Mouse (Mus musculus): ENCODE data around the gene Itgb7. TPM values are rescaled to one million over a fixed set of nuclear protein-coding genes. Genes with fewer than 3 reads are reported as not detected.

Gene Itgb7
- 0.94 and 1.2 TPM in 2 replicates for polyA plus RNA-seq (2014; fragmentation: Nextera tagmentation; extraction: Ambion mirVana)

DNA sequence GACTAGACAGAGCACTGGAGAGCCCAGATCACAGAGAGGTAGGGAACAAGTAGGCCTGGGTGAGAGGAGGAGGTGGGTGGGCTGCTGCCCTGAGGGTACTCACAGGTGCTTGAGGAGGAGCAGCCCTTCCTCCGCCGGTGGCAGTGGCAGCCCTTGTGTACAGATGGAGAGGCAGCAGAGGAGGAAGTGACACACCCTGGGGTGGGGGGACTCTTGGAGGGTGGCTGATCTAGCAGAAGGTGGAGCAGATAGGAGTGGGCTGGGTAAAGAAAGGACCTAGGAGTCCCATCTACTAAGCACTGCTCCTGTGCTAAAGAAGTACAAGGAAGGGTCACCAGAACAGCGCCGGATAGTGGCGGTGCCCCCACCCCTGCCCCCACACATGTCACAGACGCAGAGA, at the start of gene Itgb7:
Gene Itgb7 (minus strand): TSS at position 197 of the 400 bp plus-strand sequence.
- no peak within 1 kb of the TSS for H3K4me2 ChIP-seq
- 21% methylated on average over 6 of the region's 6 CpGs for WGBS (ENCODE audit: insufficient replicate concordance)
- ATAC-seq (replicated peaks; ENCODE audit: insufficient number of reproducible peaks, low FRiP score, low TSS enrichment): peak; percentile 25; the same call in 1 of the 2 replicates
- H3K27me3 ChIP-seq (ENCODE audit: control insufficient read depth, insufficient read depth, low read length): 0 out of 2 replicates have a peak, but pooled peaks cover 2% of the 10 kb centered on the region
- H3K27ac ChIP-seq (ENCODE audit: low read depth, low read length): 0 out of 2 replicates have a peak within 1 kb of the TSS, but pooled peaks have one; percentile 15
- H3K9ac ChIP-seq (ENCODE audit: low read depth, low read length): 0 out of 2 replicates have a peak within 1 kb of the TSS, but pooled peaks have one; percentile 49
- H3K9me3 ChIP-seq (replicated peaks; ENCODE audit: control insufficient read depth, low read length): no peaks in the 10 kb centered on the region
- no peaks in the 10 kb centered on the region for H3K36me3 ChIP-seq (ENCODE audit: control insufficient read depth, insufficient read depth, low read length)
- peaks cover 11% of the 10 kb centered on the region for H3K4me1 ChIP-seq (ENCODE audit: control insufficient read depth, insufficient read depth, low read length)
- no peak within 1 kb of the TSS for H3K4me3 ChIP-seq (ENCODE audit: low read depth, low read length)

DNA sequence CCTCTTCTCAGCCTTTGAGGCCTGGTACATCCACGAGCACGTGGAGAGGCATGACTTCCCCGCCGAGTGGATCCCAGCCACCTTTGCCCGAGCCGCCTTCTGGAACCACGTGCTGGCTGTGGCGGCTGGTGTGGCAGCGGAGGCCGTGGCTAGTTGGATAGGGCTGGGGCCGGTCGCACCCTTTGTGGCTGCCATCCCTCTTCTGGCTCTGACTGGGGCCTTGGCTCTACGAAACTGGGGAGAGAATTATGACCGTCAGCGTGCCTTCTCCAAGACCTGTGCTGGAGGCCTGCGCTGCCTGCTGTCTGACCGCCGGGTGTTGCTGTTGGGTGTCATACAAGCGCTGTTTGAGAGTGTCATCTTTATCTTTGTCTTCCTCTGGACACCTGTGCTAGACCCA, 48.9 kb upstream of the Itgb7 start:
- Histone ChIP-seq H3K4me2 (peak overlapping the region; percentile 97), H3K27me3 (ENCODE audit: control insufficient read depth, insufficient read depth, low read length) (no peaks in the 10 kb centered on the region), H3K4me3 (ENCODE audit: low read depth, low read length) (peak overlapping the region; percentile 91), H3K36me3 (ENCODE audit: control insufficient read depth, insufficient read depth, low read length) (peaks cover 3% of the 10 kb centered on the region; the same call in 1 of the 2 replicates), H3K9me3 (replicated peaks; ENCODE audit: control insufficient read depth, low read length) (no peaks in the 10 kb centered on the region), H3K9ac (ENCODE audit: low read depth, low read length) (peak overlapping the region; percentile 78; the same call in 1 of the 2 replicates), H3K27ac (ENCODE audit: low read depth, low read length) (no peak overlapping the region), H3K4me1 (ENCODE audit: control insufficient read depth, insufficient read depth, low read length) (peaks cover 13% of the 10 kb centered on the region)
- ATAC-seq (replicated peaks; ENCODE audit: insufficient number of reproducible peaks, low FRiP score, low TSS enrichment): no peak
- WGBS (ENCODE audit: insufficient replicate concordance): 92% methylated on average over 19 of the region's 19 CpGs

DNA sequence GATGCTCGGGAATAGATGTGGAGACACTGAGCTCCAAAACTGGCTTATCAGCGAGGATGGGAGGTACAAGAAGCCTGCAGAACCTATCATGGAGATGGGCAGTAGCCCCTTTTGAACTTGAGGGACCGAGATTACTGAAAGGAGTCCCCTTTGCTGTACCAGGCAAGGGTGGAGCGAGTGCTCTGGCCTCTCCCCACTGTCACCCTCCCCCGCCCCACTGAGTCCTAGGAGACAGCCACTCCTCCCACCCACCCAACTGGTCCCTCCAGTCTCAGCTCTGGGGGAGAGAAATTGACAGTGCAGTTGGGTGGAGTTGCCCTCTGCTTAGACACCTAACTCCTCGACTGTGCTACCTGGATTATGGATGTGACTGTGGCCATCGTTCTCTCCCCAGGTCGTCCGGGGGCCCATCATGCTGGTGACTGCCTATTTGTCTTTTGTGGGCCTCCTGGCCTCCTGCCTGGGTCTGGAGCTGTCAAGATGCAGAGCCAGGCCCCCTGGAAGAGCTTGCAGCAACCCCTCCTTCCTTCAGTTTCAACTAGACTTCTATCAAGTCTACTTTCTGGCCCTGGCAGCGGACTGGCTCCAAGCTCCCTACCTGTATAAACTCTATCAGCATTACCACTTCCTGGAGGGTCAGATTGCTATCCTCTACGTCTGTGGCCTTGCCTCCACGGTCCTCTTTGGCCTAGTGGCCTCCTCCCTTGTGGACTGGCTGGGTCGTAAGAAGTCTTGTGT, 48.2 kb upstream of the Itgb7 start:
- peak overlapping the region; percentile 78 for H3K9ac ChIP-seq (ENCODE audit: low read depth, low read length)
- WGBS (ENCODE audit: insufficient replicate concordance): 28% methylated on average over 13 of the region's 13 CpGs
- peak overlapping the region; percentile 97 for H3K4me2 ChIP-seq
- H3K9me3 ChIP-seq (replicated peaks; ENCODE audit: control insufficient read depth, low read length): no peaks in the 10 kb centered on the region
- peaks cover 11% of the 10 kb centered on the region for H3K4me1 ChIP-seq (ENCODE audit: control insufficient read depth, insufficient read depth, low read length)
- peaks cover 3% of the 10 kb centered on the region; the same call in 1 of the 2 replicates for H3K36me3 ChIP-seq (ENCODE audit: control insufficient read depth, insufficient read depth, low read length)
- no peak; the same call in 1 of the 2 replicates for ATAC-seq (replicated peaks; ENCODE audit: insufficient number of reproducible peaks, low FRiP score, low TSS enrichment)
- no peaks in the 10 kb centered on the region for H3K27me3 ChIP-seq (ENCODE audit: control insufficient read depth, insufficient read depth, low read length)
- peak overlapping the region; percentile 91 for H3K4me3 ChIP-seq (ENCODE audit: low read depth, low read length)
- peak overlapping the region; percentile 88 for H3K27ac ChIP-seq (ENCODE audit: low read depth, low read length)

DNA sequence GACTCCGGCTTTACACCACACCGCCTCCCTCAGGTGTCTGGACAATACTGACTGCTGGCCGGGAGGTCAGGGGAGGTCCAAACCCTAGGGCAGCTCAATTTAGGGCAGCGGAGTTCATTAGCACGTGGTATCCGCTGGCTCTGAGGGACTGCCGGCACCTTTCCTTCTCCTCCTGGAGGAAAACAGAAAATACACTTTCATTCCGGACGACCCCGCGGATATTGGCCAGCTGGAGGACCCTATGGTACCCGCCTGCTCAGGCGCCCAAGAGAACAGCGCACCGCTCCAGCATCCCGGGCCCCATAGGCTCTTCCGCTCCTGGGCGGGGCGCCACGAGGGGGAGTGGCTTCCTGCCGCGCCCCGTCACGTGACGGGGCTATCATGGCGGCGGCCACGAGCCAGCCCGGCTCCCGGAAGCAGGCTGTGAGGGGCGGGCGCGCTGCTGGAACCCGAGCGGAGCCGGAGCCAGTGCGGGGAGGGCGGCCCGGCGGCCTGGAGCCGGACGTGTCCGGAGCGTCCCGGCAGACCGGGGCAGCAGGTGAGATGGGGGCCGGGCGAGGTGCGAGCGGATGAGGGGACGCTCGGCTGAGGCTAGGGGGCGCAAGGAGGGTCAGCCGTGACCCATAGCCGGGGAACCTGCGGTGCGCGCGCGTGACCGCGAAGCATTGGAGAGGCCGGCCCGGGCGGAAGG, 47.5 kb upstream of the Itgb7 start, which contains the start of gene Mfsd5:
Gene Mfsd5 (plus strand): TSS at position 363 of the 691 bp plus-strand sequence.
- Histone ChIP-seq H3K9me3 (replicated peaks; ENCODE audit: control insufficient read depth, low read length) (no peaks in the 10 kb centered on the region), H3K36me3 (ENCODE audit: control insufficient read depth, insufficient read depth, low read length) (peaks cover 3% of the 10 kb centered on the region; the same call in 1 of the 2 replicates)
- ATAC-seq (replicated peaks; ENCODE audit: insufficient number of reproducible peaks, low FRiP score, low TSS enrichment): peak; percentile 96

DNA sequence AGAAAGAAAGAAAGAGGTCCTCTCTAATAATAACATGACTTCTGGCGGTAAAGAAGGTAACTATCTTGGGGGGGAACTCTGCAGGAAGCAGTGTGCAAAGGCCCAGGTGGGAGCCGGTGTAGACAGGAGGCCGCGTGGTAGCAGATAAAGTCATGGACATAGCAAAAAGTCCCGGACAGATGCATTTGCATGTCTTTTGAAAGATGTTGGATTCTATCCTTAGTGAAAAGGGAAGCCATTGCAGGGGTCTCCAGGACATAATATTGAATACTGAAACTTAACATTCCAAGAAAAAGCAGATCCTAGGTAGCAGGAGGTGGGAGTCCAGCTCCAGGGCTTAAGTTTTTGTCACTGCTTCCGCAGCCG, 47.0 kb upstream of the Itgb7 start:
- peak overlapping the region; percentile 97 for H3K4me2 ChIP-seq
- H3K4me3 ChIP-seq (ENCODE audit: low read depth, low read length): peak overlapping the region; percentile 91
- no peaks in the 10 kb centered on the region for H3K9me3 ChIP-seq (replicated peaks; ENCODE audit: control insufficient read depth, low read length)
- H3K27ac ChIP-seq (ENCODE audit: low read depth, low read length): peak overlapping the region; percentile 88
- H3K4me1 ChIP-seq (ENCODE audit: control insufficient read depth, insufficient read depth, low read length): peaks cover 8% of the 10 kb centered on the region
- whole genome bisulfite sequencing (ENCODE audit: insufficient replicate concordance): 23% methylated on average over 7 of the region's 7 CpGs
- no peak for ATAC-seq (replicated peaks; ENCODE audit: insufficient number of reproducible peaks, low FRiP score, low TSS enrichment)
- peaks cover 3% of the 10 kb centered on the region; the same call in 1 of the 2 replicates for H3K36me3 ChIP-seq (ENCODE audit: control insufficient read depth, insufficient read depth, low read length)
- no peaks in the 10 kb centered on the region for H3K27me3 ChIP-seq (ENCODE audit: control insufficient read depth, insufficient read depth, low read length)
- H3K9ac ChIP-seq (ENCODE audit: low read depth, low read length): peak overlapping the region; percentile 78

More for the DNA sequence above, 47.5 kb upstream of the Itgb7 start, which contains the start of gene Mfsd5:
- peaks cover 8% of the 10 kb centered on the region for H3K4me1 ChIP-seq (ENCODE audit: control insufficient read depth, insufficient read depth, low read length)
- peak within 1 kb of the TSS; percentile 97 for H3K4me2 ChIP-seq
- peak within 1 kb of the TSS; percentile 78 for H3K9ac ChIP-seq (ENCODE audit: low read depth, low read length)
- H3K27ac ChIP-seq (ENCODE audit: low read depth, low read length): peak within 1 kb of the TSS; percentile 88
- WGBS (ENCODE audit: insufficient replicate concordance): under 1% methylated on average over 65 of the region's 65 CpGs
- no peaks in the 10 kb centered on the region for H3K27me3 ChIP-seq (ENCODE audit: control insufficient read depth, insufficient read depth, low read length)
- peak within 1 kb of the TSS; percentile 91 for H3K4me3 ChIP-seq (ENCODE audit: low read depth, low read length)

DNA sequence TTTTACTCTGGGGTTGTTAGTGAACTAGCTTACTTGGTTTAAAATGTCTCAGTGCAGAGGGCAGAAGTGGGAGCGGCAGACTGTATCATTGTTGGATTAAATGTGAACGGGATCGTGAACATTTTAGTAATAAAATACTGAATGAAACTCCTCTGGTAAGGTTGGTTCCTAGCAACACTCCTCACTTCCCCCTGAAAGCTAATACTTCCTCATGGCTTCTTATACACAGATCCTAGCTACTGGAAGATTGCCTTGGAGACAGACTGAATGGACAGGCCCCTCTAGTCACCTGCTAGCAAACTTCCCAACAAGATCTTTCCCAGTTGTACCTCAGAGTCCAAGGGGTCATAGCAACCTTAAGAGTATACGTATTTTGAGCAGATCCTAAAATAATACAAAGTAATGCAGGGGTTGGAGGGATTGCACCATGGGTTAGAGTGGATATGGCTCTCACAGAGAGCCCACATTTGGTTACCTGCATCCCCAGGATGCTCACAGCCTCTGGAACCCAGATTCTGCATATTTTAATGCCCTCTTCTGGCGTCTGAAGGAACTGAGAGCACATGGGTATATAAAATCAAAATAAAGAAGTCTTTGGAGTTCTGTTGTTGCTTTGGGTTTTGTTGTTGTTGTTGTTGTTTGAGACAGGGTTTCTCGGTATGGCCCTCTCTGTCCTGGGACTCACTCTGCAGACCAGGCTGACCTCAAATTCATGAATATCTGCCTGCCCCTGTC, 42.4 kb upstream of the Itgb7 start:
- Histone ChIP-seq H3K27ac (ENCODE audit: low read depth, low read length) (no peak overlapping the region), H3K9me3 (replicated peaks; ENCODE audit: control insufficient read depth, low read length) (no peaks in the 10 kb centered on the region), H3K36me3 (ENCODE audit: control insufficient read depth, insufficient read depth, low read length) (no peaks in the 10 kb centered on the region), H3K4me2 (no peak overlapping the region), H3K4me3 (ENCODE audit: low read depth, low read length) (no peak overlapping the region), H3K27me3 (ENCODE audit: control insufficient read depth, insufficient read depth, low read length) (peaks cover 19% of the 10 kb centered on the region), H3K9ac (ENCODE audit: low read depth, low read length) (no peak overlapping the region), H3K4me1 (ENCODE audit: control insufficient read depth, insufficient read depth, low read length) (peaks cover 9% of the 10 kb centered on the region)
- ATAC-seq (replicated peaks; ENCODE audit: insufficient number of reproducible peaks, low FRiP score, low TSS enrichment): no peak
- WGBS (ENCODE audit: insufficient replicate concordance): 68% methylated on average over 6 of the region's 6 CpGs

DNA sequence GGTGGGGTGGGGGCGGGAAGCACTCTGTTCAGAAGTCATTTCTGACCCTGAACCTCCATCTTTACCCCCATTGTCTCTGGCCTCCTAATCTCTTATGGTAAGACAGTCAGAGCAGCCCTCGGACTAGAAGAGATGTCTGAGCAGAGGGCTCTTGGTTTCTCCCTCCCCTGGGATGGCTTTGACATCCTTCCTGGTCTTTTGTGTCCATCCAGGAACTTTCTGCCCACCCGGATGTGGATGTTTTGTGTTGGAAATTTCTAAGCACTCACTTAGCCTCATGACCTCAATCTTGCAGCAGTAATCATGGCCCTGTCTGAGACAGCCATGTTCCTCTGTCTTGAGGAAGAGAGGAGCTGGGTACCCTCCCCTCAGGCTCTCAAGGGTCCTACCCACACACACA, 39.7 kb upstream of the Itgb7 start:
- Histone ChIP-seq H3K27ac (ENCODE audit: low read depth, low read length) (no peak overlapping the region), H3K4me2 (no peak overlapping the region), H3K36me3 (ENCODE audit: control insufficient read depth, insufficient read depth, low read length) (no peaks in the 10 kb centered on the region), H3K9me3 (replicated peaks; ENCODE audit: control insufficient read depth, low read length) (no peaks in the 10 kb centered on the region), H3K27me3 (ENCODE audit: control insufficient read depth, insufficient read depth, low read length) (peaks cover 19% of the 10 kb centered on the region), H3K4me1 (ENCODE audit: control insufficient read depth, insufficient read depth, low read length) (peaks cover 9% of the 10 kb centered on the region), H3K4me3 (ENCODE audit: low read depth, low read length) (no peak overlapping the region), H3K9ac (ENCODE audit: low read depth, low read length) (no peak overlapping the region)
- 22% methylated on average over 3 of the region's 3 CpGs for WGBS (ENCODE audit: insufficient replicate concordance)
- no peak for ATAC-seq (replicated peaks; ENCODE audit: insufficient number of reproducible peaks, low FRiP score, low TSS enrichment)

Data from heart, embryonic 11.5 days (tissue).